Mouse (Mus musculus): Measurements from ENCODE around the gene Cd99l2.
"Not testable (repeated sequence)": the region's sequence is repeated elsewhere in the genome, so short reads cannot be mapped to it uniquely, and the experiment has no call there.

Gene Cd99l2

DNA sequence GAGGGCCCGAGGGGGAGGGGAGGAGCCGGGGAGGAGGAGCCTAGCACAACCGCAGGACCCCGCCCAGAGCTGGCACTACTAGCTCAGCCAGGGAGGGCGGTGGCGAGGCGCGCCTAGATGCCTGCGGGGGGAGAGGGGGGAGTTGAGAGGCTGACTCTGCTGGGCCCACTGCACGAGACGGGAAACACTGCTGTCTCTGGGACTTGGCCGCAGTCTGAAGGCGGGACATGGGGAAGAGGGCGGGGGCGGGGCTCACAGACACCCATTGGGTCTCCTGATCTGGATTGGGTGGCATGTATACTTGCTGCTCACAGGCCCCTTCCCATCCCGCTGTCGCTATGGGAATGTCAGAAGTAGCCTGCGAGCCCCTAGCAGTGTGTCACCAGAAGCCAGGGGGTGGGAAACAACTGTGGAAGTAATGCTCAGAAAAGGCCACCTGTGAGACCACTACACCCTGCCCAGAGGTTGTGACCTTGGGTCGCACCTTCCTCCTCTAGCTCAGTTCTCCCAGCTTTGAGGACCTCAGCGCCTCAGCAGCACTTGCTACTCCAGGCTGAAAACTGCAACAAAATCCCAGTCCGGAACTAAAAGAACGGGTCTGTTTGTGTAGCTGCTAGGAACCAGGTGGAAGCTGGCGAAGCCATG, at the start of gene Cd99l2:
Gene Cd99l2 (minus strand): TSS at position 216 of the 645 bp plus-strand sequence.
- peak; percentile 83 to 85 for DNase-seq (ENCODE audit: low spot score in 2 of 2)

- peak in 1 of 2 experiments; percentile 61 for DNase-seq (ENCODE audit: low spot score in 2 of 2)
These were observed 48.3 kb upstream of the Cd99l2 start for GRCm38 (mm10) chrX:71540821-71541510.

DNA sequence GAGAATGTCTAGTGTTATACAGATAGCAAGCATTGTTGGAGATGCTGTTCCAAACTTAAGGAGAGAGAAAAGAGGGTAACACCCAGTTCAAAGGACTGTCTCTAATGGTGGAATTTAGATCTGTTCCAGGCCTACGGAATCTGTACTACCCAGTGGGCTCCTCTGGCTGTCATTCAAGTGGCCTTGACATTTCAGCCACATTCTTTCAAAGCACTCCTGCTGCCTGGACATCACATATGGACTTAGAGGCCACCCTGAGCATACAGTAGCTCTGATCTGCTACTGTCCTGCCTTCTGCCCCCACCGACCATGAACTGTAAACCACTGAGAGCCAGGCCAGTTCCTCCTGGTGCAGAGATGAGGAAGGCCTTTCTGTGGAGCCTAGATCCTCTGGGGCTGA, 45.1 kb upstream of the Cd99l2 start:
- DNase-seq (ENCODE audit: low spot score in 2 of 2) = no peak

GRCm38 (mm10) chrX:71534102-71534501, 41.5 kb upstream of the Cd99l2 start:
- DNase-seq (ENCODE audit: low spot score in 2 of 2) = no peak

GRCm38 (mm10) chrX:71532635-71533034, 40.0 kb upstream of the Cd99l2 start:
- no peak for DNase-seq (ENCODE audit: low spot score in 2 of 2)

- DNase-seq (ENCODE audit: low spot score in 2 of 2) = no peak
These were observed 36.0 kb upstream of the Cd99l2 start for GRCm38 (mm10) chrX:71528646-71529045.

GRCm38 (mm10) chrX:71528150-71528549, 35.5 kb upstream of the Cd99l2 start:
- no peak for DNase-seq (ENCODE audit: low spot score in 2 of 2)

GRCm38 (mm10) chrX:71527461-71527860, 34.8 kb upstream of the Cd99l2 start:
- DNase-seq (ENCODE audit: low spot score in 2 of 2) = no peak

- no peak for DNase-seq (ENCODE audit: low spot score in 2 of 2)
These were observed 33.1 kb upstream of the Cd99l2 start for GRCm38 (mm10) chrX:71525593-71526299.

- DNase-seq (ENCODE audit: low spot score in 2 of 2) = no peak
These were observed 31.7 kb upstream of the Cd99l2 start for GRCm38 (mm10) chrX:71524310-71524709.

DNA sequence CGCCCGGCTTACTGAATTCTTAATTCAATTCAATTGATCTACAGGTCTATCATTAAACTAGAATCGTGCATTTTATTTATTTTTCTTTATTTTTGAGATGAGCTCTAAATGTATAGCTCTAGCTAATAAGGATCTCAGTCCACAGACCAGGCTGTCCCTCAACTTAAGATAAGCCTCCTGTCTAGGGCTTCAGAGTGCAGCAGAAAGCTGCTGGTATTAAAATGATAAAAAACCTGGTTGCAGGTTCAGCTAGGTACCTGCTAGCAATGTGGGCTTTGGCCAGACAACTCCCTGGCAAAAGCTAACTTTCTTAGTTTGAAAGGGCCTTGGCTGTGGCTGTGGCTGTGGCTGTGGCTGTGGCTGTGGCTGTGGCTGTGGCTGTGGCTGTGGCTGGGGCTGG, 30.2 kb upstream of the Cd99l2 start:
- DNase-seq (ENCODE audit: low spot score in 2 of 2) = no peak

DNA sequence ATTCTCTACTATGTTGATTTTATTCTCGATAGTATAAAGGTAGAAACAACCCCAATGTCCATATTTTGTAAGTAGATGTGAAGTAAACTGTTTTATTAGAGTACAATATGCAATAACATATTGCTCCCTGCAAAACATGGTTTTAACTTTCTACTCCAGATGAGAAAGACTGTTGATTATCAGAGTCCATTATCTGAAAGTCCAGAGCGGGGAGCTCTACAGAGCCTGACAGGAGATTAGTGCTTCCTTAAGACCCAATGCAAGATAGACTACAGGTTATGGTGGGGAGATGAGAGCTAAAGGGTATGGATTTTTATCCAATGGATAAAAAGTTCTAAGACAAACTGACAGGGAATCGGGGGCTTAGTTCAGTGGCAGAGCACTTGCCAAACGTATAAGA, 26.6 kb upstream of the Cd99l2 start:
- no peak for DNase-seq (ENCODE audit: low spot score in 2 of 2)

GRCm38 (mm10) chrX:71506591-71506990, 13.9 kb upstream of the Cd99l2 start:
- DNase-seq (ENCODE audit: low spot score in 2 of 2) = not testable (repeated sequence)

- peak; percentile 19 to 60 for DNase-seq (ENCODE audit: low spot score in 2 of 2)
These were observed 619 bp upstream of the Cd99l2 start for GRCm38 (mm10) chrX:71493279-71493656.

GRCm38 (mm10) chrX:71491931-71492633, 567 bp downstream of the Cd99l2 start:
- peak in 1 of 2 experiments; percentile 28 for DNase-seq (ENCODE audit: low spot score in 2 of 2)

DNA sequence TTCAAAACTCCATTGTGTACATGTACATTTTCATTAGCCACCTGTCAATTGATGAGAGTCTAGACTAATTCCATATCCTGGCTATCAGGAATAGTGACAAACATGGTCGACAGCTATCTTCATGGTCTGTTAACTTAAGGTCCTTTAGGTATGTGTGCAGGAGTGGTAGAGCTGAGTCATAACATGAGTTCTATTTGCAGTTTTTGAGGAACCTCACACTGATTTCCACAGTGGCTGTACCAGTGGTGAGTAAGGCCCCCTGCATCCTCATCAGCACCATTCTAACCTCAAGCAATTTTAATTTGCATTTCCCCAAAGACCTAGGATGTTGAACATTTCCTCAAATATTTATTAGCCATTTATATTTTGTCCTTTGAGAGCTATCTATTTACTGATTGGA, 3.3 kb downstream of the Cd99l2 start:
- DNase-seq (ENCODE audit: low spot score in 2 of 2) = no peak

GRCm38 (mm10) chrX:71482244-71482643, 10.4 kb downstream of the Cd99l2 start:
- no peak for DNase-seq (ENCODE audit: low spot score in 2 of 2)

GRCm38 (mm10) chrX:71475992-71476391, 16.7 kb downstream of the Cd99l2 start:
- DNase-seq (ENCODE audit: low spot score in 2 of 2) = no peak

DNA sequence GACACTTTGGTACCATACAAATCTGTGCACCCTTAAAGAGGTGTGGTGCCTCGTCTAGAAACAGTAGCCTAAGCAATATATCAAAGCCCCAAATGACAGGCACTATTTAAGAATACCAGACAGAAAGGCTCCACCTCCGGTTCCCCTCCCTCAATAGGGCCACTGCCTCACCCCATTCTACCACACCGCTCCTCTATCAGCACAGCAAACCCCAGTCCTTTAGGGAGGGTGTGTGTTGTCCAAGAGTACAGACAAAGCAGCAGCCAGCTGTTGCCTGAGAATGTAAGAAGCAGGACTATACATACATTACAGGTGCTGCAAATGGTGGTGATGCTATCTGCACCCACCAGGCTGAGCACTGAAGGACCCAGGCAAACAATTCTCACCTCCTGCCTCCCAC, 17.2 kb downstream of the Cd99l2 start:
- no peak for DNase-seq (ENCODE audit: low spot score in 2 of 2)

- DNase-seq (ENCODE audit: low spot score in 2 of 2) = no peak
These were observed 17.6 kb downstream of the Cd99l2 start for GRCm38 (mm10) chrX:71475084-71475483.

DNA sequence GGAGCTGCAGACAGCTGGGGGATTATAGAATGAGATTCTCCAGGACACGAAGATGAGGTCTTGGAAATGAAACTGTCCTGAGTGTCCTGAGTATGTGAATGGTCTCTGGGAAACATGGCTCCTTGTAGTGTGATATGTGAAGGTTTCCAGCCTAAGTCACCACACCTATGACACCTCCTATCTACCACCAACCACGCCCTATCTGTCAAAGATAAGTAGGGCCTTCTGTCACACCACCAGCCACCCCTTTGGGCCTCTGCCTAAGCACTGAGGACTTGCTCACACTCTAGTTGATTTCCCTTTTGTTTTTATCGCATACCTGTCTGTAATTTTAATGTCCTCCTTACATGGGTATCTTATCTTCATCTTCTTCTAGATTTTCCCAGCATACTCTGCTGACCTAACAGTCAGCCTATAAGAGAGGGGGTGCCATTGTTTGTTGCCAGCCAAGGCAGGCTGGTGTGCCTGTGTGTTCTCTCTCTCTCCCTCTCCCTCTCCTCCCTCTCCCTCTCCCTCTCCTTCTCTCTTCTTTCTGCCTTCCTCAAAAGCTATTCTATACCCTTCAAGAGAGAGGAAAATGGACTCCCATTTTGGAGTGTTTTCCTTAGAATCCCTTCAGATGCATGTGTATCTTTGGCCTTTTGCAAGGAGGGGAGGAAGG, 18.2 kb downstream of the Cd99l2 start:
- DNase-seq (ENCODE audit: low spot score in 2 of 2) = no peak
